Mouse (Mus musculus) midbrain, embryonic 16.5 days (tissue): ENCODE measurements around the gene Smg5. TPM values are rescaled to one million over a fixed set of nuclear protein-coding genes. Genes with fewer than 3 reads are reported as not detected.
A peak's percentile ranks its signal among the peaks of the same experiment; 100 is the strongest.
"Not testable (repeated sequence)": the region's sequence is repeated elsewhere in the genome, so short reads cannot be mapped to it uniquely, and the experiment has no call there.

Source experiments
- ATAC-seq: fragments of 200-750 bp; cut with Nextera tagmentation; 2 replicates; pipeline ENCODE4 v1.8.0; 2017; ENCODE audit warnings: moderate TSS enrichment
- H3K27ac ChIP-seq: fragments of 300-500 bp; sonication (generic); 2 replicates; pipeline ENCODE4 v1.5.1; 2014; ENCODE audit warnings: mild to moderate bottlenecking, low read length, mixed read lengths
- H3K27me3 ChIP-seq: fragments of 300-500 bp; sonication (generic); 2 replicates; pipeline ENCODE4 v1.6.1; 2014; ENCODE audit warnings: low read depth, low read length, mixed read lengths; ENCODE audit not compliant: control insufficient read depth, insufficient read depth
- H3K36me3 ChIP-seq: fragments of 300-500 bp; sonication (generic); 2 replicates; pipeline ENCODE4 v1.6.1; 2014; ENCODE audit warnings: mild to moderate bottlenecking, low read length, moderate library complexity, mixed read lengths; ENCODE audit not compliant: control insufficient read depth, insufficient read depth
- H3K4me1 ChIP-seq: fragments of 300-500 bp; sonication (generic); 2 replicates; pipeline ENCODE4 v1.6.1; 2014; ENCODE audit warnings: mild to moderate bottlenecking, low read length, mixed read lengths; ENCODE audit not compliant: control insufficient read depth, insufficient read depth
- H3K4me2 ChIP-seq: fragments of 300-500 bp; sonication (generic); 2 replicates; pipeline ENCODE4 v1.6.1; 2014; ENCODE audit warnings: mild to moderate bottlenecking, low read length, mixed read lengths
- H3K4me3 ChIP-seq: fragments of 300-500 bp; sonication (generic); 2 replicates; pipeline ENCODE4 v1.5.1; 2014; ENCODE audit warnings: low read depth, mild to moderate bottlenecking, low read length, moderate library complexity, mixed read lengths
- H3K9ac ChIP-seq: fragments of 300-500 bp; sonication (generic); 2 replicates; pipeline ENCODE4 v1.6.1; 2014; ENCODE audit warnings: low read depth, low read length, mixed read lengths
- H3K9me3 ChIP-seq: fragments of 300-500 bp; sonication (generic); replicated peaks from 2 replicates; pipeline ENCODE4 v1.6.1; 2014; ENCODE audit warnings: mild to moderate bottlenecking, low read length, mixed read lengths; ENCODE audit not compliant: control insufficient read depth, poor library complexity, severe bottlenecking
- WGBS: fragments of 180-500 bp; shearing (Covaris S2); extraction: QIAGEN DNeasy Blood & Tissue Kit; methylation state at CpG from one replicate; pipeline ENCODE4 v1.1.7; 2014; 5-methylcytosine and 5-hydroxymethylcytosine counted together
- polyA plus RNA-seq: library from polyadenylated mRNA; unstranded; fragments of >200 nt; fragmentation: Nextera tagmentation; extraction: Ambion mirVana; gene quantifications from 2 replicates; pipeline ENCODE4 v1.2.1, GENCODE M21; 2015

Smg5 gene
- 61.4 and 65.7 TPM in 2 replicates for polyA plus RNA-seq

- 2% methylated on average over 44 of the region's 66 CpGs for WGBS
Observed at GRCm38 (mm10) chr3:88336058-88337013, at the start of gene Smg5, which contains the start of gene Tmem79. Gene Smg5, plus strand, starts transcription at chr3:88336260. Gene Tmem79, minus strand, starts transcription at chr3:88336148.

GRCm38 (mm10) chr3:88287110-88287509, 49.0 kb upstream of the Smg5 start, which contains the start of gene Gm38392:
Gene Gm38392, minus strand, starts transcription at chr3:88287210.
- Histone ChIP-seq H3K4me2 (no peak within 1 kb of the TSS), H3K27ac (no peak within 1 kb of the TSS), H3K9ac (no peak within 1 kb of the TSS), H3K9me3 (no peaks in the 10 kb centered on the region), H3K4me1 (no peaks in the 10 kb centered on the region), H3K27me3 (no peaks in the 10 kb centered on the region), H3K36me3 (no peaks in the 10 kb centered on the region), H3K4me3 (no peak within 1 kb of the TSS)
- ATAC-seq: no peak
- 96% methylated on average over 4 of the region's 4 CpGs for WGBS

More at GRCm38 (mm10) chr3:88336058-88337013, at the start of gene Smg5, which contains the start of gene Tmem79:
- H3K27me3 ChIP-seq: no peaks in the 10 kb centered on the region
- H3K9me3 ChIP-seq: no peaks in the 10 kb centered on the region
- H3K27ac ChIP-seq: peak within 1 kb of the TSS; percentile 95
- peaks cover 19% of the 10 kb centered on the region for H3K4me1 ChIP-seq
- peak within 1 kb of the TSS; percentile 82 for H3K9ac ChIP-seq
- ATAC-seq: peak; percentile 97
- no peaks in the 10 kb centered on the region for H3K36me3 ChIP-seq
- H3K4me2 ChIP-seq: peak within 1 kb of the TSS; percentile 86
- H3K4me3 ChIP-seq: peak within 1 kb of the TSS; percentile 70

- H3K27ac ChIP-seq, H3K27me3 ChIP-seq, ATAC-seq, H3K4me3 ChIP-seq, H3K9me3 ChIP-seq, H3K9ac ChIP-seq, H3K4me2 ChIP-seq, H3K4me1 ChIP-seq, H3K36me3 ChIP-seq: not testable (repeated sequence)
- 70% methylated on average over 8 of the region's 10 CpGs for WGBS
Observed at GRCm38 (mm10) chr3:88288133-88288713, 47.8 kb upstream of the Smg5 start.

GRCm38 (mm10) chr3:88291970-88292369, 44.1 kb upstream of the Smg5 start:
- H3K36me3 ChIP-seq: no peaks in the 10 kb centered on the region
- H3K4me3 ChIP-seq: no peak overlapping the region
- WGBS: 44% methylated on average over 4 of the region's 4 CpGs
- H3K9ac ChIP-seq: no peak overlapping the region
- no peak for ATAC-seq
- no peak overlapping the region for H3K27ac ChIP-seq
- H3K27me3 ChIP-seq: no peaks in the 10 kb centered on the region
- peaks cover 4% of the 10 kb centered on the region; the same call in 1 of the 2 replicates for H3K4me1 ChIP-seq
- H3K4me2 ChIP-seq: no peak overlapping the region
- H3K9me3 ChIP-seq: no peaks in the 10 kb centered on the region

GRCm38 (mm10) chr3:88295272-88295671, 40.8 kb upstream of the Smg5 start:
- WGBS: 87% methylated on average over 1 of the region's 1 CpGs
- H3K4me2 ChIP-seq, H3K9me3 ChIP-seq, H3K27ac ChIP-seq, H3K36me3 ChIP-seq, H3K4me3 ChIP-seq, H3K9ac ChIP-seq, H3K27me3 ChIP-seq, ATAC-seq: not testable (repeated sequence)
- peaks cover 15% of the 10 kb centered on the region for H3K4me1 ChIP-seq

- peak; percentile 34 for ATAC-seq
Observed at GRCm38 (mm10) chr3:88296110-88296560, 39.9 kb upstream of the Smg5 start.

GRCm38 (mm10) chr3:88296561-88297318, 39.3 kb upstream of the Smg5 start, which contains the start of the genes Tsacc and Cct3:
Gene Tsacc, minus strand, starts transcription at chr3:88296999.
Gene Cct3, plus strand, starts transcription at chr3:88297116.
- under 1% methylated on average over 44 of the region's 44 CpGs for WGBS
- Histone ChIP-seq H3K4me2 (peak within 1 kb of the TSS; percentile 68), H3K4me3 (peak within 1 kb of the TSS; percentile 86), H3K27ac (peak within 1 kb of the TSS; percentile 95), H3K36me3 (peaks cover 18% of the 10 kb centered on the region), H3K9ac (peak within 1 kb of the TSS; percentile 89), H3K9me3 (no peaks in the 10 kb centered on the region), H3K27me3 (no peaks in the 10 kb centered on the region), H3K4me1 (peaks cover 15% of the 10 kb centered on the region)
- peak; percentile 99 for ATAC-seq

More at GRCm38 (mm10) chr3:88296110-88296560, 39.9 kb upstream of the Smg5 start:
- Histone ChIP-seq H3K27me3 (no peaks in the 10 kb centered on the region), H3K9me3 (no peaks in the 10 kb centered on the region), H3K36me3 (peaks cover 12% of the 10 kb centered on the region), H3K9ac (peak overlapping the region; percentile 66), H3K4me1 (peaks cover 15% of the 10 kb centered on the region), H3K4me2 (peak overlapping the region; percentile 56), H3K27ac (peak overlapping the region; percentile 91), H3K4me3 (peak overlapping the region; percentile 86)
- under 1% methylated on average over 12 of the region's 12 CpGs for WGBS

GRCm38 (mm10) chr3:88297321-88297851, 38.7 kb upstream of the Smg5 start:
- Histone ChIP-seq H3K36me3 (peaks cover 21% of the 10 kb centered on the region), H3K27ac (peak overlapping the region; percentile 95), H3K4me1 (peaks cover 15% of the 10 kb centered on the region), H3K4me3 (peak overlapping the region; percentile 86), H3K27me3 (no peaks in the 10 kb centered on the region), H3K9ac (peak overlapping the region; percentile 89), H3K4me2 (peak overlapping the region; percentile 68), H3K9me3 (no peaks in the 10 kb centered on the region)
- peak; percentile 15; the same call in 1 of the 2 replicates for ATAC-seq
- under 1% methylated on average over 30 of the region's 30 CpGs for WGBS
